Mouse (Mus musculus): ENCODE results near the gene Tyro3. TPM values are rescaled to one million over a fixed set of nuclear protein-coding genes. Genes with fewer than 3 reads are reported as not detected.

Gene Tyro3
- 1 to 10 TPM; 7.2 to 8.9 TPM for total RNA-seq (2023)

GRCm38 (mm10) chr2:119797279-119797783 is at the start of gene Tyro3:
TSS of gene Tyro3 (plus strand) at chr2:119797733.

GRCm38 (mm10) chr2:119760251-119760650 is 37.3 kb upstream of the Tyro3 start, which contains the start of gene Ltk:
TSS of gene Ltk (minus strand) at chr2:119760431.

GRCm38 (mm10) chr2:119787206-119787883 is 10.2 kb upstream of the Tyro3 start, which contains the start of gene Rpap1:
TSS of gene Rpap1 (minus strand) at chr2:119787537.

Other genes starting within 250 kb of the Tyro3 start
- 1 to 10 TPM; 1.0 to 3.4 TPM for gene Nusap1, start 179.4 kb upstream of the Tyro3 start, total RNA-seq (2023)
- 1 to 10 TPM; 1.2 to 1.7 TPM for gene Oip5, start 179.3 kb upstream of the Tyro3 start, total RNA-seq (2023)
- gene Ndufaf1, start 134.9 kb upstream of the Tyro3 start, total RNA-seq (2023), result 10 to 100 TPM; 13.4 to 17.7 TPM
- gene Rtf1, start 122.7 kb upstream of the Tyro3 start, total RNA-seq (2023), result 10 to 100 TPM; 52.0 to 60.0 TPM
- not detected for gene Itpka, start 55.4 kb upstream of the Tyro3 start, total RNA-seq (2023)
- gene Ltk, start 37.3 kb upstream of the Tyro3 start, total RNA-seq (2023), result 1 to 10 TPM in 1 of 2 experiments, under 1 TPM in 1; 0.79 to 2.0 TPM
- gene Rpap1, start 10.2 kb upstream of the Tyro3 start, total RNA-seq (2023), result 10 to 100 TPM; 29.0 to 34.1 TPM
- gene Mga, start 99.5 kb downstream of the Tyro3 start, total RNA-seq (2023), result 10 to 100 TPM; 92.8 to 100.0 TPM
- gene Mapkbp1, start 175.0 kb downstream of the Tyro3 start, total RNA-seq (2023), result 10 to 100 TPM; 12.8 to 16.3 TPM
- gene Jmjd7, start 229.8 kb downstream of the Tyro3 start, total RNA-seq (2023), result 10 to 100 TPM; 13.9 to 15.1 TPM
- gene Gm28042, start 229.8 kb downstream of the Tyro3 start, total RNA-seq (2023), result 1 to 10 TPM; 3.8 to 4.0 TPM
- 1 to 10 TPM; 4.1 to 5.6 TPM for gene Pla2g4b, start 235.7 kb downstream of the Tyro3 start, total RNA-seq (2023)

Data from T-cell, adult 66 days (primary cell).